Mouse (Mus musculus): ENCODE results near the gene Olfr729. TPM values are rescaled to one million over a fixed set of nuclear protein-coding genes. Genes with fewer than 3 reads are reported as not detected.

Olfr729 gene
- total RNA-seq (2014; fragmentation: Nextera tagmentation) (not detected in 2 replicates), total RNA-seq (2017) (not detected in 2 replicates)

GRCm38 (mm10) chr14:50152810-50153209 is at the start of gene Olfr729:
Olfr729 (minus strand) TSS chr14:50152910.
- ATAC-seq (replicated peaks; ENCODE audit: low FRiP score, low TSS enrichment, poor library complexity, severe bottlenecking) = no peak

- ATAC-seq (replicated peaks; ENCODE audit: low FRiP score, low TSS enrichment, poor library complexity, severe bottlenecking) = no peak
Measured at GRCm38 (mm10) chr14:50188098-50188497, 35.4 kb upstream of the Olfr729 start, which contains the start of gene Olfr730. Olfr730 (minus strand) TSS chr14:50188198.

- no peak for ATAC-seq (replicated peaks; ENCODE audit: low FRiP score, low TSS enrichment, poor library complexity, severe bottlenecking)
Measured at GRCm38 (mm10) chr14:50142580-50142979, 10.1 kb downstream of the Olfr729 start, which contains the start of gene Olfr728. Olfr728 (minus strand) TSS chr14:50142680.

- ATAC-seq (replicated peaks; ENCODE audit: low FRiP score, low TSS enrichment, poor library complexity, severe bottlenecking) = no peak
Measured at GRCm38 (mm10) chr14:50122886-50123285, 29.8 kb downstream of the Olfr729 start, which contains the start of gene Olfr727. Olfr727 (plus strand) TSS chr14:50123186.

Other genes starting within 250 kb of the Olfr729 start
- not detected in 2 replicates for gene Olfr723, start 221.1 kb downstream of the Olfr729 start, total RNA-seq (2014; fragmentation: Nextera tagmentation)
- not detected in 2 replicates for gene Olfr723, start 221.1 kb downstream of the Olfr729 start, total RNA-seq (2017)
- gene Olfr724, start 189.6 kb downstream of the Olfr729 start, total RNA-seq (2014; fragmentation: Nextera tagmentation) = not detected in 2 replicates
- not detected in 2 replicates for gene Olfr724, start 189.6 kb downstream of the Olfr729 start, total RNA-seq (2017)
- gene Olfr725, start 112.5 kb downstream of the Olfr729 start, total RNA-seq (2014; fragmentation: Nextera tagmentation) = not detected in 2 replicates
- not detected in 2 replicates for gene Olfr725, start 112.5 kb downstream of the Olfr729 start, total RNA-seq (2017)
- not detected in 2 replicates for gene Olfr726, start 62.0 kb downstream of the Olfr729 start, total RNA-seq (2014; fragmentation: Nextera tagmentation)
- not detected in 2 replicates for gene Olfr726, start 62.0 kb downstream of the Olfr729 start, total RNA-seq (2017)
- not detected in 2 replicates for gene Olfr727, start 29.7 kb downstream of the Olfr729 start, total RNA-seq (2014; fragmentation: Nextera tagmentation)
- not detected in 2 replicates for gene Olfr727, start 29.7 kb downstream of the Olfr729 start, total RNA-seq (2017)
- not detected in 2 replicates for gene Olfr728, start 10.2 kb downstream of the Olfr729 start, total RNA-seq (2014; fragmentation: Nextera tagmentation)
- gene Olfr728, start 10.2 kb downstream of the Olfr729 start, total RNA-seq (2017) = not detected in 2 replicates
- not detected in 2 replicates for gene Olfr730, start 35.3 kb upstream of the Olfr729 start, total RNA-seq (2014; fragmentation: Nextera tagmentation)
- gene Olfr730, start 35.3 kb upstream of the Olfr729 start, total RNA-seq (2017) = not detected in 2 replicates
- not detected in 2 replicates for gene Olfr731, start 89.0 kb upstream of the Olfr729 start, total RNA-seq (2014; fragmentation: Nextera tagmentation)
- not detected in 2 replicates for gene Olfr731, start 89.0 kb upstream of the Olfr729 start, total RNA-seq (2017)
- not detected in 2 replicates for gene Olfr732, start 131.3 kb upstream of the Olfr729 start, total RNA-seq (2014; fragmentation: Nextera tagmentation)
- gene Olfr732, start 131.3 kb upstream of the Olfr729 start, total RNA-seq (2017) = not detected in 2 replicates
- not detected in 2 replicates for gene Olfr733, start 148.6 kb upstream of the Olfr729 start, total RNA-seq (2014; fragmentation: Nextera tagmentation)
- not detected in 2 replicates for gene Olfr733, start 148.6 kb upstream of the Olfr729 start, total RNA-seq (2017)
- not detected in 2 replicates for gene Olfr734, start 173.9 kb upstream of the Olfr729 start, total RNA-seq (2014; fragmentation: Nextera tagmentation)
- gene Olfr734, start 173.9 kb upstream of the Olfr729 start, total RNA-seq (2017) = not detected in 2 replicates
- not detected in 2 replicates for gene Olfr735, start 196.0 kb upstream of the Olfr729 start, total RNA-seq (2014; fragmentation: Nextera tagmentation)
- not detected in 2 replicates for gene Olfr735, start 196.0 kb upstream of the Olfr729 start, total RNA-seq (2017)
- gene Tlr11, start 205.0 kb upstream of the Olfr729 start, total RNA-seq (2014; fragmentation: Nextera tagmentation) = not detected in 2 replicates
- gene Tlr11, start 205.0 kb upstream of the Olfr729 start, total RNA-seq (2017) = 0.11 TPM in 1 of 2 replicates, not detected in the other
- not detected in 2 replicates for gene Olfr736, start 228.3 kb upstream of the Olfr729 start, total RNA-seq (2014; fragmentation: Nextera tagmentation)
- not detected in 2 replicates for gene Olfr736, start 228.3 kb upstream of the Olfr729 start, total RNA-seq (2017)

Data from megakaryocyte-erythroid progenitor cell, adult 5-6 weeks (primary cell).